8 mouse cellular contexts compared by ENCODE assay signal in the genomic region with DNA sequence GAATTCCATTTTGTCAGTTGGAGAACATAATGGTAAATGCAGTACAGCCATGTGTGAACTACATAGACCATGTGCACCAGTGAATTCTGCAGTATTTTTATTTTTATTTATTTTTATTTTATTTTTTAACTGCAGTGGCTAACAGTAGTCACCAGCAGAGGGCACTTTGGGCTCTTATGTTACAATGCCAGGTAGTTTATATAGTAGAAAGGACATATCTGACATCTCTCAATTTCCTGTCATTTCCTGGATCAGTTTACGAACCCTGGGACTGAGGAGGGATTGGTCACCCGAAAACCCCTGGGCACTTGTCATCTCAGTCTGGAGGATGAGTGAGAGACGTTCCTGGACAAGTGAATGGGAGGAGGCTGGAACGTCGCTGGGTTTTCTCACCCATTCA. TPM values are rescaled to one million over a fixed set of nuclear protein-coding genes. Genes with fewer than 3 reads are reported as not detected.
DNase-seq lines count a peak whose midpoint lies in the region; ATAC-seq lines count a peak whose summit lies in the region.

No protein-coding gene starts in this region.

- no peaks in the 10 kb centered on the region for H3K27me3 ChIP-seq in heart, embryonic 11.5 days (ENCODE audit: control insufficient read depth, insufficient read depth, low read length)
- no peaks in the 10 kb centered on the region for H3K27me3 ChIP-seq in embryonic facial prominence, embryonic 11.5 days (ENCODE audit: control insufficient read depth, insufficient read depth, low read length)

- WGBS in heart, embryonic 11.5 days (ENCODE audit: insufficient replicate concordance) = 39% methylated on average over 5 of the region's 5 CpGs
- WGBS in embryonic facial prominence, embryonic 11.5 days = 20% methylated on average over 5 of the region's 5 CpGs

- intact Hi-C loops in heart, postnatal 36 days (cut with DNase I) = no loop called here
- intact Hi-C loops in left cerebral cortex, postnatal 14 days (cut with DNase I) = loop anchor here (2.0 to 5.0 kb wide), 2 partner anchors 170 to 749 kb away; no protein-coding TSS in a partner anchor

- H3K4me2 ChIP-seq in heart, embryonic 11.5 days = peak overlapping the region; percentile 29; the same call in 1 of the 2 replicates
- H3K4me2 ChIP-seq in embryonic facial prominence, embryonic 11.5 days (ENCODE audit: low read depth, low read length) = no peak overlapping the region

- no peaks in the 10 kb centered on the region for H3K36me3 ChIP-seq in heart, embryonic 11.5 days (ENCODE audit: control insufficient read depth, insufficient read depth, low read length)
- no peaks in the 10 kb centered on the region for H3K36me3 ChIP-seq in embryonic facial prominence, embryonic 11.5 days (replicated peaks; ENCODE audit: control insufficient read depth, insufficient read depth, low read depth, low read length)

- no peak for ATAC-seq in heart, embryonic 11.5 days (replicated peaks; ENCODE audit: insufficient number of reproducible peaks, low FRiP score, low TSS enrichment)
- ATAC-seq in embryonic facial prominence, embryonic 11.5 days (replicated peaks; ENCODE audit: insufficient number of reproducible peaks, low FRiP score, low TSS enrichment, low read depth) = no peak
- ATAC-seq in inflammation-experienced regulatory T-cells, adult 6 months = no peak

- H3K27ac ChIP-seq in heart, embryonic 11.5 days (ENCODE audit: low read depth, low read length) = no peak overlapping the region
- no peak overlapping the region for H3K27ac ChIP-seq in embryonic facial prominence, embryonic 11.5 days (replicated peaks; ENCODE audit: low read depth, low read length)

- no peak overlapping the region for H3K9ac ChIP-seq in heart, embryonic 11.5 days (ENCODE audit: low read depth, low read length)
- H3K9ac ChIP-seq in embryonic facial prominence, embryonic 11.5 days (replicated peaks; ENCODE audit: low read length) = no peak overlapping the region

- H3K4me3 ChIP-seq in heart, embryonic 11.5 days (ENCODE audit: low read depth, low read length) = no peak overlapping the region
- no peak overlapping the region for H3K4me3 ChIP-seq in embryonic facial prominence, embryonic 11.5 days (ENCODE audit: low read depth, low read length)

- no peaks in the 10 kb centered on the region for H3K9me3 ChIP-seq in heart, embryonic 11.5 days (replicated peaks; ENCODE audit: control insufficient read depth, low read length)
- no peaks in the 10 kb centered on the region for H3K9me3 ChIP-seq in embryonic facial prominence, embryonic 11.5 days (replicated peaks; ENCODE audit: control insufficient read depth, low read length)

- no peaks in the 10 kb centered on the region for H3K4me1 ChIP-seq in heart, embryonic 11.5 days (ENCODE audit: control insufficient read depth, insufficient read depth, low read length)
- H3K4me1 ChIP-seq in embryonic facial prominence, embryonic 11.5 days (ENCODE audit: control insufficient read depth, insufficient read depth, low read length) = no peaks in the 10 kb centered on the region

- no peak for DNase-seq in heart, postnatal 36 days
- DNase-seq in 416B (ENCODE audit: low read depth) = peak; percentile 34
- DNase-seq in embryonic facial prominence, embryonic 11.5 days (ENCODE audit: low spot score) = peak; percentile 64
- DNase-seq in left cerebral cortex, postnatal 14 days (ENCODE audit: low spot score in 2 of 2) = peak; percentile 15 to 48
- peak; percentile 18 for DNase-seq in retina, postnatal 1 day
- no peak for DNase-seq in cerebellum, adult 8-10 months

RNA-seq across cellular contexts. Expression of a gene that starts 52.4 kb away (rescaled TPM):
- 26.0 and 28.7 TPM in 2 replicates for polyA plus RNA-seq in heart, embryonic 11.5 days (2014; fragmentation: Nextera tagmentation; extraction: Ambion mirVana)
- total RNA-seq in heart, postnatal 36 days (2021) = 10 to 100 TPM; 19.2 to 21.6 TPM
- 41.1 and 42.9 TPM in 2 replicates for polyA plus RNA-seq in embryonic facial prominence, embryonic 11.5 days (2014; fragmentation: Nextera tagmentation; extraction: Ambion mirVana)
- 10 to 100 TPM; 58.7 to 63.8 TPM for total RNA-seq in left cerebral cortex, postnatal 14 days (2021)
- polyA plus RNA-seq in inflammation-experienced regulatory T-cells, adult 6 months (2017; shearing (Covaris generic)) = 10 to 100 TPM in 2 of 3 experiments, 1 to 10 TPM in 1; 9.6 to 14.3 (median 14.1) TPM

Comparison
In these comparisons a context has a peak if more than half of its experiments do, and no peak if none do; other contexts are left out.
1. DNase-seq: peak in 416B (single experiment), embryonic facial prominence, embryonic 11.5 days (single experiment), left cerebral cortex, postnatal 14 days (2 of 2) and retina, postnatal 1 day (single experiment); none in heart, postnatal 36 days (0 of 2) and cerebellum, adult 8-10 months (single experiment).